Mouse (Mus musculus) cortical plate, adult 2 months (tissue): Measurements from ENCODE around the gene Pcca.

Source experiments
- CTCF ChIP-seq: fragments of 200-500 bp; IDR thresholded peaks from 2 replicates; pipeline ENCODE4 v1.5.1; 2011; ENCODE audit warnings: mild to moderate bottlenecking, control low read depth, low read length; ENCODE audit not compliant: insufficient read depth; ENCODE audit errors: extremely low read depth
- POLR2A ChIP-seq: fragments of 200-500 bp; IDR thresholded peaks from 2 replicates; pipeline ENCODE4 v1.6.1; 2011; ENCODE audit warnings: mild to moderate bottlenecking, low read length, control low read depth; ENCODE audit not compliant: insufficient read depth; ENCODE audit errors: extremely low read depth

- no peak for TF ChIP-seq POLR2A
- TF ChIP-seq CTCF, result no peak
Observed at GRCm38 (mm10) chr14:122586942-122587341, 52.8 kb downstream of the Pcca start.
